Mouse (Mus musculus) limb, embryonic 15.5 days (tissue): ENCODE results near the gene Nudt17. TPM values are rescaled to one million over a fixed set of nuclear protein-coding genes. Genes with fewer than 3 reads are reported as not detected.
"Not testable (repeated sequence)": the region's sequence is repeated elsewhere in the genome, so short reads cannot be mapped to it uniquely, and the experiment has no call there.

Source experiments
- ATAC-seq: fragments of 200-750 bp; cut with Nextera tagmentation; 2 replicates; pipeline ENCODE4 v1.8.0; 2017; ENCODE audit warnings: low read depth, moderate TSS enrichment; ENCODE audit not compliant: insufficient number of reproducible peaks, low FRiP score, low TSS enrichment
- H3K27ac ChIP-seq: fragments of 300-500 bp; sonication (generic); 2 replicates; pipeline ENCODE4 v1.5.1; 2015; ENCODE audit warnings: moderate library complexity, mild to moderate bottlenecking, inconsistent platforms
- H3K27me3 ChIP-seq: fragments of 300-500 bp; sonication (generic); 2 replicates; pipeline ENCODE4 v1.6.1; 2015; ENCODE audit warnings: inconsistent platforms
- H3K36me3 ChIP-seq: fragments of 300-500 bp; sonication (generic); 2 replicates; pipeline ENCODE4 v1.6.1; 2015; ENCODE audit warnings: inconsistent platforms
- H3K4me1 ChIP-seq: fragments of 300-500 bp; sonication (generic); 2 replicates; pipeline ENCODE4 v1.6.1; 2015; ENCODE audit warnings: inconsistent platforms
- H3K4me2 ChIP-seq: fragments of 300-500 bp; sonication (generic); 2 replicates; pipeline ENCODE4 v1.6.1; 2015; ENCODE audit warnings: mild to moderate bottlenecking, inconsistent platforms
- H3K4me3 ChIP-seq: fragments of 300-500 bp; sonication (generic); 2 replicates; pipeline ENCODE4 v1.5.1; 2015; ENCODE audit warnings: mild to moderate bottlenecking, inconsistent platforms
- H3K9ac ChIP-seq: fragments of 300-500 bp; sonication (generic); 2 replicates; pipeline ENCODE4 v1.6.1; 2015; ENCODE audit warnings: inconsistent platforms
- H3K9me3 ChIP-seq: fragments of 300-500 bp; sonication (generic); 2 replicates; pipeline ENCODE4 v1.6.1; 2016; ENCODE audit warnings: inconsistent platforms
- WGBS: fragments of 180-500 bp; shearing (Covaris S2); methylation state at CpG from one replicate; pipeline ENCODE4 v1.1.7; 2015; 5-methylcytosine and 5-hydroxymethylcytosine counted together
- polyA plus RNA-seq: library from polyadenylated mRNA; unstranded; fragments of >200 nt; fragmentation: Nextera tagmentation; extraction: Ambion mirVana; gene quantifications from 2 replicates; pipeline ENCODE4 v1.2.1, GENCODE M21; 2015

The Nudt17 gene
- polyA plus RNA-seq, 1 experiment from 2014 or later = 17.9 TPM

GRCm38 (mm10) chr3:96700376-96700775 is 8.0 kb downstream of the Nudt17 start:
- Histone ChIP-seq H3K4me3 (no peak overlapping the region), H3K4me2 (no peak overlapping the region), H3K9me3 (no peaks in the 10 kb centered on the region), H3K27ac (no peak overlapping the region), H3K9ac (no peak overlapping the region), H3K27me3 (no peaks in the 10 kb centered on the region), H3K36me3 (peaks cover 59% of the 10 kb centered on the region), H3K4me1 (peaks cover 22% of the 10 kb centered on the region)
- WGBS = 50% methylated on average over 7 of the region's 7 CpGs
- ATAC-seq = no peak

DNA sequence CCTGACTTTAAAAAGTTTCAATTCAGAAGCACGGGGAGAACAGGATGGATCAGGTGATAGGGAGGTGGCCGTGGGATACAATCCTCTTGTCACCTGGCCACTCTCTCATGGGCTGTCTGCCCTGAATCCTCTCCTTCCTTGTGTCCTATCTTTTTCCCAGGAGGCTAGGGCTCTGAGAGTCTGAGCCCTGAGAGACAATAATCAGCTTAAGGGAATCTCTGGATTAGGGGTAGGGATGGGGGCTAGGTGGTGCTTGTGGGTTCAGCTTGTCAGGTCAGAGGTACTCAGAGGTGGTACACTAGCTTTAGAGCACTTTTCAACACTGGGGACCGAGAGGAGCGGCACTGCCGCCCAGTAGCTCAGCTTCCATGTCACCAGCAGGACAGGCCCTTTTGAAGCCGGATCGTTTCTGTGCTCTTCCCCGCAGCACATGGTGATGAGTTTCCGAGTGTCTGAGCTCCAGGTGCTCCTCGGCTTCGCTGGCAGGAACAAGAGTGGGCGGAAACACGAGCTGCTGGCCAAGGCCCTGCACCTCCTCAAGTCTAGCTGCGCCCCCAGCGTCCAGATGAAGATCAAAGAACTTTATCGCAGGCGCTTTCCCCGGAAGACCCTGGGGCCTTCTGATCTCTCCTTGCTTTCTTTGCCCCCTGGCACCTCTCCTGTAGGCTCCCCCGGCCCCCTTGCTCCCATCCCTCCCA is 9.2 kb downstream of the Nudt17 start:
- H3K9ac ChIP-seq = no peak overlapping the region
- no peak for ATAC-seq
- peaks cover 46% of the 10 kb centered on the region for H3K36me3 ChIP-seq
- no peaks in the 10 kb centered on the region for H3K9me3 ChIP-seq
- H3K4me3 ChIP-seq = no peak overlapping the region
- H3K4me1 ChIP-seq = peaks cover 22% of the 10 kb centered on the region
- 34% methylated on average over 19 of the region's 19 CpGs for WGBS
- no peak overlapping the region for H3K4me2 ChIP-seq
- H3K27ac ChIP-seq = no peak overlapping the region
- no peaks in the 10 kb centered on the region for H3K27me3 ChIP-seq

DNA sequence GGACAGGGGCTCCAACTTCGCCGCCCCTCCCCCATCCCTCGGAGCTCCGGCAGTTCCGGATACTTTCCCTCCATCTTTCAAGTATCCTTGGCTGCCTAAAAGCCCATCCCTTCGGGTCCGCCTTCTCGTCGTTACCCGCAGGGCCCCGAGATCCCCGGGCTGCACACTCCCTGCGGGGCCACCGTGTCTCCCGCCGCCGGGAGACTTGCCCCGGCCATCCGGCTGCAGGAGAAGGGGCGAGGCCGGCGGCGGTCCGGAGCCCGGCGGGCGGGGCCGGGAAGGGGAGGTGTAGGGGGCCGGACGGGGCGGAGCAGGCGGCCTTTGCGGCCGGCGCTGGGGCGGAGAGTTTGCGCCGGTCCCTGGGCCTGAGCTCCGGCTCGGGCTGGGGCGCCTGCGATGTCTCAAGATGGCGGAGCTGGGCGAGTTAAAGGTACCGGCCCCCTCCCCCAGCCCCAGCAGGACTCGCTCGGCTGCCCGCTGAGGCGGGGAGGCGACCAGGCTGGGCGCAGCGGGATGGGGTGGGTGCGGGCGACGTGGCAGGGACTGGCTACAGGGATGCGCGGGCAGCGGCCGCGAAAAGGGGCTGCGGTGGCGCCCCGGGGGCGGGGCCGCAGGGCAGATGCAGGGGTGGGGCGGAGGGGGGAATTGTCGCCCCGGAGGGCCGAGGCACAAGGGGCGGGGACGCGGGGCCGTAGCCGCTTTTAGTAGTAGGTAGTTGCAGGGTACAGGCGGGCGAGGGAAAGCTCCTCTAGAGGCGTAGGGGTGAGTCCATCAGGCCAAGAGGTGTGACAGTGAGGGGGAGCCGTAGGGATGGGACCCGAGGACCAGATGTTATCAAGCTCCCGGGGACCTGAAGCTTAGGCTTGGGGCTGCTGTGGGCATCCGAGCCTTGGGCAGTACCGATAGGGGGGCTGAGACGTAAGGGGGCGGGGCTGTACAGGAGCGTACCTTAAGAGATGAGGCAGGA is 11.3 kb downstream of the Nudt17 start:
- H3K36me3 ChIP-seq = peaks cover 28% of the 10 kb centered on the region
- peak; percentile 89 for ATAC-seq
- H3K4me2 ChIP-seq = peak overlapping the region; percentile 80
- H3K4me3 ChIP-seq = peak overlapping the region; percentile 89
- no peaks in the 10 kb centered on the region for H3K9me3 ChIP-seq
- peak overlapping the region; percentile 79 for H3K9ac ChIP-seq
- no peaks in the 10 kb centered on the region for H3K27me3 ChIP-seq
- H3K4me1 ChIP-seq = peaks cover 22% of the 10 kb centered on the region
- peak overlapping the region; percentile 96 for H3K27ac ChIP-seq
- 1% methylated on average over 73 of the region's 85 CpGs for WGBS

DNA sequence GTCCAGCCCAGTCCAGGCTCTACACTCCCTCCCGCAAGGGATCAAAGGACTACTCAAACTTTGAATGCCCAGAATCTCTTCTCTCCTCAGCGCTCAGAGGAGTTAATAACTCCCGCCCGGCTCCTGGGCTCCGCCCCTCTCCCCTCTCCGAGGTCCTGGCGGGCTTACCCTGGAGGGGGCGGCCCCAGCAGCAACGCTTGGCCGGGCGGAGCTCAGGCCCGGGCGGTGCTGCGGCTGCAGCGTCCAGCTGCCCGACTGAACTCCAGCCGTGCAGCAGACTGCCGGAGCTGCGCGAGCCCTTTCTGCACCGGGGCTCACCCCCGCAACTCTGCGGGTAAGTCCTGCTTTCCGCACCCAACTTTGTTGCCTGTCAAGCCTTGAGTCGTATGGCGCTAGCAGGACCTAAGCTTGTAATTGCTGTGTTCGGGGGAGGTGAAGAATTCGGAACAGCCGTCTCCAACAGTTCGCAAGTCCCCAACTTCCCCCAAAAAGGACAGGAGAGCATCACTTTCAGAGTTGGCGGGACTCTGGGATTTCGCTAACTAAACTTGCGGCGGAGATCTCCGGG is 12.1 kb downstream of the Nudt17 start, which contains the start of gene Pias3:
Gene Pias3, plus strand, starts transcription at position 187 of the 568 bp plus-strand sequence.
- H3K9ac ChIP-seq = peak within 1 kb of the TSS; percentile 79
- H3K36me3 ChIP-seq = peaks cover 20% of the 10 kb centered on the region
- WGBS = under 1% methylated on average over 35 of the region's 35 CpGs
- H3K9me3 ChIP-seq = no peaks in the 10 kb centered on the region
- H3K27me3 ChIP-seq = no peaks in the 10 kb centered on the region
- peaks cover 22% of the 10 kb centered on the region for H3K4me1 ChIP-seq
- H3K4me2 ChIP-seq = peak within 1 kb of the TSS; percentile 80
- peak; percentile 83 for ATAC-seq
- peak within 1 kb of the TSS; percentile 89 for H3K4me3 ChIP-seq
- H3K27ac ChIP-seq = peak within 1 kb of the TSS; percentile 96

DNA sequence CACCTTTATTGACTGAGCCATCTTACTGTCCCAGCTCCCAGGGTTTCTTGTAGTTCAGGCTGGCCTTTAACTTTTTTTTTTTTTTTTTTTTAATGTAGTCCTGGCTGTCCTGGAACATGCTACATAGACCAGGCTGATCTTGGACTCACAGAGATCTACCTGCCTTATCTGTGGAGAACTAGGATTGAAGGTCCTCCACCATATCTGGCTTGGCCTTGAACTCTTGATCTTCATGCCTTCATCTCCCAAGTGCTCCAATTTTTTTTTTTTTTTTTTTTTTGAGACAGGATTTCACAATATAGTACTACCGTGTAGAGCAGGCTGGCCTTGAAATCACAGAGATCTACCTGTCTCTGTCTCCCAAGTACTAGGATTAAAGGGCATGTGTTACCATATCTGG is 14.8 kb downstream of the Nudt17 start:
- Histone ChIP-seq H3K9ac (no peak overlapping the region), H3K27me3 (no peaks in the 10 kb centered on the region), H3K36me3 (no peaks in the 10 kb centered on the region), H3K4me3 (no peak overlapping the region), H3K27ac (no peak overlapping the region; the same call in 1 of the 2 replicates), H3K9me3 (no peaks in the 10 kb centered on the region), H3K4me1 (peaks cover 15% of the 10 kb centered on the region), H3K4me2 (no peak overlapping the region)
- WGBS = 69% methylated on average over 1 of the region's 1 CpGs
- no peak for ATAC-seq

GRCm38 (mm10) chr3:96692506-96692905 is 15.9 kb downstream of the Nudt17 start:
- no peak for ATAC-seq
- 18% methylated on average over 3 of the region's 3 CpGs for WGBS
- H3K4me1 ChIP-seq = peaks cover 6% of the 10 kb centered on the region
- H3K36me3 ChIP-seq = no peaks in the 10 kb centered on the region
- H3K9me3 ChIP-seq = no peaks in the 10 kb centered on the region
- H3K4me3 ChIP-seq = no peak overlapping the region
- H3K9ac ChIP-seq = no peak overlapping the region
- no peak overlapping the region for H3K4me2 ChIP-seq
- no peak overlapping the region; the same call in 1 of the 2 replicates for H3K27ac ChIP-seq
- H3K27me3 ChIP-seq = no peaks in the 10 kb centered on the region

DNA sequence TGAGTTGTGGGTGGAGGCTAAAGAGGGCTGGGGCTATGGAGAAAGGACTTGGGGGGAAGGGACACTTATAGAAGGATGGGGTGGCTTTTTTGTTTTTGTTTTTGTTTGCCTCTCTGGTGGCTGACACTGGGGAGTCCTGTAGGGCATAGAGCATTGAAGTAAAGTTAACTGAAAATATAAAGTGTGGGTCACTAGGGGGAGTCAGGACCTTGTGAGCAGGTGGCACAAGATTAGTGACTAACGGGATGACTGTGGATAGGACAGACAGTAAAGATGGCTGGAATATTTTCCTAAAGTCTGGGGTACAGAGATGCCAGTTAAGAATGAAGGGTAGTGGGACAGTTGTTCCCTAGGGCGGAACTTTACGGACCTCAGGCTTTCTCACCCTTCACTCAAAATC is 18.1 kb downstream of the Nudt17 start:
- 0 out of 2 replicates have a peak, but pooled peaks cover 1% of the 10 kb centered on the region for H3K4me1 ChIP-seq
- H3K36me3 ChIP-seq = no peaks in the 10 kb centered on the region
- 60% methylated on average over 3 of the region's 3 CpGs for WGBS
- ATAC-seq = no peak
- no peak overlapping the region for H3K27ac ChIP-seq
- no peak overlapping the region for H3K4me2 ChIP-seq
- H3K9me3 ChIP-seq = no peaks in the 10 kb centered on the region
- no peak overlapping the region for H3K4me3 ChIP-seq
- no peak overlapping the region for H3K9ac ChIP-seq
- H3K27me3 ChIP-seq = no peaks in the 10 kb centered on the region

DNA sequence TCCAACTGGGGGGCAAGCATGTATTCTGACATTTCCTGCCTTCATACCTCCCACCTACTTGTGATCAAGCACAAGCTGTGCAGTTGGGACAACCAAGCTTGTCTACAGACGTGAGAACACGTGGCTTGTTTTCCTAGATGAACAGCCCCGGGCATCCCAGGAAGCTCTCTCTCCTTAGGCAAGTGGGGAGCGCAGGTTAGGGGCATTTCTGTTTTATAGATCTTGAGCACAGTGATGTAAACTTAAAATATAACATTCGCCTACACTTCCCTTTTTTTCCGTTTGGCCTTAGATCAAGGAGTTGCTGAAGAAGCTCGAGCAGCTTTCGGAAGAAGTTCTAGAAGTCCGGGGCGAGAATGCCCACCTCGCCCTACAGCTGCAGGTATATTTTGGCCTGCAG is 19.5 kb downstream of the Nudt17 start:
- WGBS = 78% methylated on average over 11 of the region's 11 CpGs
- Histone ChIP-seq H3K27me3 (peaks cover 7% of the 10 kb centered on the region), H3K4me2 (no peak overlapping the region), H3K36me3 (no peaks in the 10 kb centered on the region), H3K9me3 (no peaks in the 10 kb centered on the region), H3K4me3 (no peak overlapping the region), H3K9ac (no peak overlapping the region), H3K27ac (no peak overlapping the region), H3K4me1 (peaks cover 13% of the 10 kb centered on the region; the same call in 1 of the 2 replicates)
- ATAC-seq = no peak

GRCm38 (mm10) chr3:96686057-96686456 is 22.3 kb downstream of the Nudt17 start:
- not testable (repeated sequence) for H3K9me3 ChIP-seq, H3K27ac ChIP-seq, H3K4me2 ChIP-seq, H3K9ac ChIP-seq, H3K4me3 ChIP-seq, ATAC-seq, H3K36me3 ChIP-seq
- peaks cover 10% of the 10 kb centered on the region for H3K27me3 ChIP-seq
- peaks cover 13% of the 10 kb centered on the region; the same call in 1 of the 2 replicates for H3K4me1 ChIP-seq
- WGBS = 91% methylated on average over 5 of the region's 5 CpGs

- WGBS = 29% methylated on average over 28 of the region's 28 CpGs
- Histone ChIP-seq H3K27me3 (peaks cover 10% of the 10 kb centered on the region), H3K4me2 (peak overlapping the region; percentile 40), H3K4me1 (peaks cover 13% of the 10 kb centered on the region; the same call in 1 of the 2 replicates), H3K36me3 (no peaks in the 10 kb centered on the region), H3K27ac (no peak overlapping the region), H3K9ac (peak overlapping the region; percentile 3; the same call in 1 of the 2 replicates), H3K9me3 (no peaks in the 10 kb centered on the region), H3K4me3 (peak overlapping the region; percentile 30)
- ATAC-seq = no peak
Observed at GRCm38 (mm10) chr3:96684822-96685156, 23.6 kb downstream of the Nudt17 start.

- Histone ChIP-seq H3K4me1 (peaks cover 15% of the 10 kb centered on the region; the same call in 1 of the 2 replicates), H3K36me3 (no peaks in the 10 kb centered on the region), H3K4me3 (peak overlapping the region; percentile 30), H3K9ac (peak overlapping the region; percentile 3; the same call in 1 of the 2 replicates), H3K9me3 (no peaks in the 10 kb centered on the region), H3K4me2 (peak overlapping the region; percentile 40), H3K27ac (no peak overlapping the region), H3K27me3 (peaks cover 10% of the 10 kb centered on the region)
- WGBS = 52% methylated on average over 17 of the region's 17 CpGs
- 0 out of 2 replicates have a peak, but pooled peaks have one; percentile 26 for ATAC-seq
Observed at GRCm38 (mm10) chr3:96684151-96684821, 24.1 kb downstream of the Nudt17 start.
